Mouse (Mus musculus): ENCODE results near the gene Gm4952.
"Not testable (repeated sequence)": the region's sequence is repeated elsewhere in the genome, so short reads cannot be mapped to it uniquely, and the experiment has no call there.

Gm4952 gene

DNA sequence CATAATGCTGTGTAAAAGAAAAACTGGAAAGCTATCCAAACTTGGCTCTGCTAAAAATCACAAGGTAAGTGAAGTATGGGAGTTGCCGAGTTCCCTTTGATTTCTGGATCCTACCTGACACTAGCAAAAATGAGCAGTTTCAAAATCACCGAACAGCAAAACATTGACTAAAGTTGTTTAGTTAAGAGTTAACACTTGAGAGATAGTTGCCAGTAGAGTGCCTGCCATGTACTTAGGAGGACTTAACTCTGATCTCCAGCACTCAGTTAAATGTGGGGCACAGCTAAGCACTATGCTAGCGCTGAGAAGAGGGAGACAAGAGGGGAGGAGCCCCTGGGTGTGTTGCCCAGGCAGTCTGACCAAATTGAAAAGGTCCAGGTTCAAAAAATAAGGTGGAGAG lies 1.1 kb upstream of the Gm4952 start:
- in situ Hi-C loops (cut with MboI, MseI) = loop anchor here (25.0 kb wide), 2 partner anchors 214 to 586 kb away; no protein-coding TSS in a partner anchor

DNA sequence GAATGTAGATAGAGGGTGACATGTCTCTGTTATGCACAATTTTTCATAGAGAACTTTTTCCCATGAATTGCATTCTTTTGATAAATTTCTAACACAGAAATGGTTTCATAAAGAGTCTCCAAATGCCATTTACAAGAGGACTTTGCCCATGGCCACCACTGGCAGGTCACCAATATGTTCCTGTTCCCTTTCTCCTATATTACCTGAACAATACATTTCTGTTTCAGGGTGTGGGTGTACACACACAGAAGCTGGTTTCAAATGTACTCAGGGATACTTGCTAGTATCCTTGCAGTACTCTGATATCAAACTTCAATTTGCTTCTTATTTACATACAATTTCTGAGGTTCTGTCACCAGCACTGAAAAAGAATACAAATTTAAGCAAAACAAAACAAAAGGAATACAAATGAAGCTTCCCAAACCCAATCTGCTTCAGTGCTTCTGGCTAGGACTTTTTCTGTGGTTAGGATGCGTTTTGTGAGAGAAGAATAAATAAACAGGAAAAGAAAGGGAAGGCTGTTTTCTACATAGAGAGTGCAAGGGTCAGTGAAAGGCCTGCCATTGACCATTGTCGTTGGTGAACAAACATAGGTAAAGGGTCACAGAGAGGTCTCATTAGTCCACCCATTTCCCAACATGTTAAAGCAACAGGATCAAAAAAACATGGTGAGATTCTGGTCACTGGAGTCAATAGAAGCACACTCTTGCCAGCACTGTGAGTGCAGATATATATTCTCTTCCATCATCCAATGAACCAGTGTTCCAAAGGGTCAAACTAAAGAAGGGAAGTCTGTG lies 1.1 kb downstream of the Gm4952 start:
- in situ Hi-C loops (cut with MboI, MseI) = no loop called here

DNA sequence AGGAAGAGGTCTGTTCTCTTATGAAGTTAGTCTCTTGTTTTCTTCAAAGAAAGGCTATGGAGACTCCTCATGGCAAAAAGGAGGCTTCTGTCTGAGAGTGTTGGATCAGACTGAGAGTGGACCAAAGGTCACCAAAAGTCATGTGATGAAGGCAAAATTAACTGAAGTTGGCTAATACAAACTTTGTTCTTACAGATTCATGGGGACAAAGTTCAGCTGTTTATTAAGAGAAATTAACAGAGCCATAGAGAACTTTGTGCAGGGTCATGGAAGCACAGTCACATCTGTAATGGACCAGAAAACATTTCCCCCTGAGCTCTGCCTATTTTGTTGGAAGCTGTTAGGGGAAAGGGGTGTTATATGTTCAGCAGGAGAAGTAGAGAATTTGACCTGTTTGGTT lies 8.6 kb downstream of the Gm4952 start:
- in situ Hi-C loops (cut with MboI, MseI) = no loop called here

DNA sequence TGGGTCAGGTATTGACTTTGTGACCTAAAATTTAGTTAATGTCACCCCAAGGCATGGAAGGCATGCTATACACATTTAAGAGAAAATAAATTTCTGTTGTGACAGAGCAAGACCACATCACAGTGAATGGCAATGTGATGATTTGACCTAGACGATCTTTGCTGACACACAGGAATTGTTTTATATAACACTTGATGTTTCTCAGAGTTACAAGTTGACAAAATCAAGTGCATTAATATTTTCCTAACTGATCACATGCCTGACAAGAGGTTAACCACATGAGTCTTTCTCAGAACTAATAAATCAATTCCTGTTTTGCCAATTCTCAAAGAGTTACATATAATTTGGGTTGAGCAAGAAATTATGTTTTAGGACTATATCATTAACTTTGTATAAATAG lies 13.9 kb downstream of the Gm4952 start:
- in situ Hi-C loops (cut with MboI, MseI) = no loop called here

DNA sequence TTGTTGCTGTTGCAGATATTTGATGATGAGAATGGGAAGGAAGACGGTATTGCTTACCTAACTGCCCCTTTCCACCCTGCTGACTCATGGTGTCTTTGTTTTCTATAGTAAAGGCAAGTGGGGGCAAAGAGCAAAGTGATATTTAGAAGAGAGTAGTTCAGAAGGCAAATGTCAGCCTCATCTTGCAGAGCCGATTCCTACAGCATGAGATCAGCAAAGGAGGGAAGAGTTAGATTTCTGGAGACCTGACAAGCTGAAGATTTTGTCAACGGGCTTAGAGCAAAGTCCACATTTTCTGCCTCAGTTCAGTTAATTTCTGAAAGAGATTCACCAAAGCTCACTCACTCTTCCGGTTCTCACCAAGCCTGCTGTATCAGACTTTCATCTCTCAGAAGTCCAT lies 33.4 kb downstream of the Gm4952 start, which contains the start of gene Glyat:
Gene Glyat (plus strand): TSS at position 133 of the 400 bp plus-strand sequence.
- in situ Hi-C loops (cut with MboI, MseI) = no loop called here

DNA sequence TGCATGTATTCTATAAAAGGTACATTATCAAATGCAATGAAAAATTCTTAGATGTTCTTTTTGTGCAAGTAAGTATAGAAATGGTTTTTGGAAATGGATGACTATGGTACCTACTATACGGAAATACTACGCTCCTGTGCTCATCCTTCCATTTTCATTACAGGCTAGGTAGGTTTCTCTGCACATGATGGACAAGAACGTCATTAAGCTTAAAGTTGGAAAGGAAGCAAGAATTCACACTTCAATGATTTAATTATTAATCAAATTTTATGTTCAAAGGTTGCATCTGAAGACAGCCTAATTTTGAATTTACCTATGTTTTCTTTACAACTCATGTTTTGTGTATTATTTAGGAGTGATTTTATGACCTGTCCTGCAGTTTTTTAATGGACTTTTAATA lies 34.5 kb downstream of the Gm4952 start:
- in situ Hi-C loops (cut with MboI, MseI) = no loop called here

DNA sequence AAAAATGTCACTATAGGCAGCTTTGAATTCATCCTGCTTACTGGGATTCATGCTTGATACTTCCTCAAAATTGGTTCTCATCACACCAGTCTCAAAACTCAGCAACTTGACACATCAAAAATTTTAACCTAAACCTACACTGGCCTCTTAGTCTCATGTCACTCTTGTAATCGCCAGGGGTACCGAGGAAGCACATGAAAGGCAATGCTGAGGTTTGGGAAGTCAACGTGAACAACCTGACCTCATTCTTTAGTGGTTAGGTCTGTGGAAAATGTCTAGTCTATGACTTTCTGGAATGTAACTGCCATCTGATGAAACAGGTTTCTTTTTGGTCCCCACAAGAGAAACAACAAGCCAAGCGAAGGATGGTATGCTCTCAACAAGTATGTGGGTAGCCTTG lies 35.2 kb downstream of the Gm4952 start:
- in situ Hi-C loops (cut with MboI, MseI) = no loop called here

DNA sequence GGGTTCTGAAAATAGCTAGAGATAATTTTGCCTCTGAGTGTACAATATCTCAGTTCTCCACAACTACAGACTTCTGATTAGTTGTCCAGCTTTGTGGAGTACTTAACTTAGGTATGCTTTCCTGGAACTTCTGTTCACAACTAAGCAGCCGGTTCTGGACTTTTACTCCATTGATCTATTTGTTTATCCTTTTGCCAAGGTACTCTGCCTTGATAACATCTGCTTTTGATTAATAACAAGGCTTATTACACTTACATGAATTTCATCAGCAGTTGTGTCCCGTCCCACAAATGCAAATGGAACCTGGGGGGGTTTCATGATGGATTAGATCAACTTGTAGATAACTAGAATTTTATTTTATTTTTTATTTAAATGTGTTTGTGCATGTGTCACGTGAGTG lies 37.1 kb downstream of the Gm4952 start:
- in situ Hi-C loops (cut with MboI, MseI) = no loop called here

DNA sequence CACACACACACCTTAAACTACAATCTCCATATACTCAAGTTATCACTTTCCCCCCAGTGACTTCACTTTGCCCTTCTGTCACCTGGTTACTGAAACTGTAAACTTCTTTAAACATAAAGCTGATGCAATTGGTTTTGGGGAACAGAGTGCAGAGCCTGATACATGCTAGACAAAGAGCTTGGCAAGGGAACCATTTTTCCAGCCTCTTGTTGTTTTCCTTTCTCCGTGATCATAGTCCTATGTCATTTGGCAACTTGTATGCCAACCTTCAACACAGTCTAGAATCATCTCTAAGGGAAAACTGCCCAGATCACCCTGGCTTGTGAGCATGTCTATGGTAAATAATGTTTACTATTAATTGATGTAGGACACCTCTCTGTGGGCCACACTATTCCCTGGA lies 38.3 kb downstream of the Gm4952 start:
- in situ Hi-C loops (cut with MboI, MseI) = no loop called here

DNA sequence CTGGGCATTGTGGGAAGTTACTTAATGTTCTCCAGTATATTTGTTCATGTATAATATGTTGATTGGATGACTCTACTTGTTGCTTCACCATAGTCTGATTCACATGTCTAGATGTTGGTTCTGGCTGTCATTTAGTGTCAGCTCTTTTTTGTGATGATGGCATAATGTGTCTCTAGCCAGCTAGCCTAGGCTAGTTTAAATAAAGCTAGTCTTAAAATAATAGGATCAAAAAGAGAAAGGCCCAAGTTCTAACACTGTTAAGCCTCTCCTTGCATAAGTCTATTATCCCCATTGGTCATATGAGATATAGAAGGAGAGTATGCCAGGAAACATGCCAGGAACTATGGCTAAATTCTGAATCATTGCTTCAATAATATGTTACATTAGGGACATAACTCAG lies 49.7 kb downstream of the Gm4952 start:
- in situ Hi-C loops (cut with MboI, MseI) = no loop called here

DNA sequence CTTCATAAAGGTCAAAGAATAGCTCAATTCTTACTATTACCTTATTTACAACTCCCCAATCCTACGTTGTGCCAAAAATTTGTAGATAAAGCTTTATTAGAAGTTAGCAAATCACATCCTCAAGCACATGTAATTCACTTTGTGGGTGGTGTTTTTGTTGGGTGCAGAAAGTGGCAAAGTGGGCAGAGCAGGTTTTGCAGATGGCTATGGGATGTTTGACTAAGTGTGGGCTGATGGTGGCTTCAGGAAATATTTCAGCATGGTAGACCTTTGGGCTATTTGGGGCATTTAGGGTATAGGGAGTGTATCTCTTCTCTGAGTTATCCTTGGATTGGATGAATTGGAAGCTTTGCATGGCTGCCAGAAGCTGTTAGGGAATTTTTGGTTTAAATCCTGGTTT lies 66.4 kb downstream of the Gm4952 start:
- in situ Hi-C loops (cut with MboI, MseI) = no loop called here

DNA sequence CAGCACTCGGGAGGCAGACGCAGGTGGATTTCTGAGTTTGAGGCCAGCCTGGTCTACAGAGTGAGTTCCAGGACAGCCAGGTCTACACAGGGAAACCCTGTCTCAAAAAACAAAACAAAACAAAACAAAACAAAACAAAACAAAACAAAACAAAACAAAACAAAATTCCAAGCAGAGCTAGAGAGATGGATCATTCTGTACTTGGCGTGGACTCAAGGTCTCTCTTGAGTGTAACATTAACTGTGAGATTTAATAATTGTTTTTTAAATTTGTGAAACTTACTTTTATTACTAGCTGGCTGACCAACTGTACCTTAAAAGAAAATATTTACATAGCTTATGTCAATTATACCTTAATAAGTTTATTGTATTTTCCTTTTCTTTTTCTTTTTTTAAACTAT lies 68.8 kb downstream of the Gm4952 start:
- in situ Hi-C loops (cut with MboI, MseI) = not testable (repeated sequence)

DNA sequence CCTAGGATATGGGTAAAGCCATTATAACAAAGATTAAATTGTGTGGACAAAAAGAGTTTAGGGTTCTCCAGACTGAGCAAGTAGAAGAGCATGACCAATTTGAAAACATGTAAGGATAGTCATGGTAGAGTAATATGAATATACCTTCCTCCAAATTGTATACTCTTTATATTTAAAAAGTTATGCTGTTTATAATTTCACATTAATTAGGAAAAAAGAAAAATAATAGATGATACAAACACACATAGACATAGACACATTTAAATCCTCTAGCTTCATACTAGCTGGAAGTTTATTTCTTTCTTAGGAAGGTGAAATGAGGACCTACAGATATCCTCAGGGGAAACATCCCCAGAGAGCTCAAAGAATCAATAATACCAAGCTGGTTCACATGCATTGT lies 70.4 kb downstream of the Gm4952 start, which contains the start of gene Olfr1442:
Gene Olfr1442 (plus strand): TSS at position 301 of the 400 bp plus-strand sequence.
- in situ Hi-C loops (cut with MboI, MseI) = no loop called here

DNA sequence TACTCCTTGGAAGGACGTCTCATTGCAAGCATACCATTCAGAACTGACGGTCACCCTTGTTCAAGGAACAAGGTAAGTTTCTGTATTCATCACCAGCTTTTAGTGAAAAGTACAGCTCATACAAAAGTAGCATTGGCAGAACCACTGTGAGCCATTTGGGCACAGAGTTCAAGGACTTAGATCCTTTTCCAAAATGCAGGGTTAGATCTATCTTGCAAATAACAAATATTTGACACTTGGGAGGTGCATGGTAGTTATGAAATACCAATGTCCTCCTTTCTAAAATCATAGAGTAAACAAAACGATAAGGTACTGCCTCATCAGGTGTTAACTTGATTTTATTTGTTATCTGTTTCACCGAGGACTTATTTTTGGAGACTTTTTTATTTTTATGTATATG lies 71.3 kb downstream of the Gm4952 start:
- in situ Hi-C loops (cut with MboI, MseI) = no loop called here

DNA sequence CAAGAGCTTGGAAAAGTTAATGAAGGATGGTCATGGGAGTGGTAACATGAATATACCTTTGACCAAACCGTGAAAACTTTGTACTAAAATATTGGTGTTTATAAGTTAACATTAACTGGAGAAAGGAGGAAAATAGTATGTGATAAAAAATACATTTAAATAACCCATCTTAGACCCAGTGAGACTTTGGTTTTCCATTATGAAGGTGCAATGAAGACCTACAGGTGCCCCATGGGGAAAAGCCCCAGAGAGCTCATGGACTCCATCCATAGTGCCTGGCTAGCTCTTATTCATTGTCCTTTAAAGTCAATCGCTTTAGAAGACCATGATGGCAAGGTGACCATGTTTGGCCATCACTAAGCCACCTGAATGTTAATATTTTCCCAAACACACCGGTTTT lies 78.0 kb downstream of the Gm4952 start, which contains the start of gene Olfr1443:
Gene Olfr1443 (plus strand): TSS at position 301 of the 400 bp plus-strand sequence.
- in situ Hi-C loops (cut with MboI, MseI) = no loop called here

All from regulatory T cell (primary cell).